Mouse (Mus musculus) E14TG2a.4 (cell line): Measurements from ENCODE around the gene 4430402I18Rik.

Experiments used
- H3K27me3 ChIP-seq: 2 replicates; pipeline ENCODE4 v1.6.1; 2014; ENCODE audit warnings: low read length, control low read depth; ENCODE audit not compliant: insufficient read depth
- H3K36me3 ChIP-seq: 2 replicates; pipeline ENCODE4 v1.6.1; 2014; ENCODE audit warnings: low read length, control low read depth; ENCODE audit not compliant: insufficient read depth
- H3K4me1 ChIP-seq: replicated peaks from 2 replicates; pipeline ENCODE4 v1.6.1; 2014; ENCODE audit warnings: low read depth, low read length, control low read depth
- H3K4me3 ChIP-seq: replicated peaks from 2 replicates; pipeline ENCODE4 v1.5.1; 2014; ENCODE audit warnings: mild to moderate bottlenecking, low read length
- H3K9me3 ChIP-seq: 2 replicates; pipeline ENCODE4 v1.6.1; 2014; ENCODE audit warnings: low read length, control low read depth
- CTCF ChIP-seq: conservative IDR thresholded peaks from 2 replicates; pipeline ENCODE4 v1.5.1; 2014; ENCODE audit warnings: low read length
- NANOG ChIP-seq: IDR thresholded peaks from 2 replicates; pipeline ENCODE4 v1.6.1; 2014; ENCODE audit warnings: borderline replicate concordance, low read length, mixed read lengths
- POU5F1 ChIP-seq: IDR thresholded peaks from 2 replicates; pipeline ENCODE4 v1.6.1; 2014; ENCODE audit warnings: low read length, borderline replicate concordance

Gene 4430402I18Rik

GRCm38 (mm10) chr19:28989515-28989914, 21.9 kb upstream of the 4430402I18Rik start:
- Histone ChIP-seq H3K4me1 (peaks cover 32% of the 10 kb centered on the region), H3K4me3 (peak overlapping the region; percentile 95), H3K36me3 (peaks cover 20% of the 10 kb centered on the region), H3K27me3 (no peaks in the 10 kb centered on the region; the same call in 1 of the 2 replicates), H3K9me3 (no peaks in the 10 kb centered on the region; the same call in 1 of the 2 replicates)
- no peak for TF ChIP-seq NANOG
- no peak for TF ChIP-seq POU5F1
- no peak for TF ChIP-seq CTCF

DNA sequence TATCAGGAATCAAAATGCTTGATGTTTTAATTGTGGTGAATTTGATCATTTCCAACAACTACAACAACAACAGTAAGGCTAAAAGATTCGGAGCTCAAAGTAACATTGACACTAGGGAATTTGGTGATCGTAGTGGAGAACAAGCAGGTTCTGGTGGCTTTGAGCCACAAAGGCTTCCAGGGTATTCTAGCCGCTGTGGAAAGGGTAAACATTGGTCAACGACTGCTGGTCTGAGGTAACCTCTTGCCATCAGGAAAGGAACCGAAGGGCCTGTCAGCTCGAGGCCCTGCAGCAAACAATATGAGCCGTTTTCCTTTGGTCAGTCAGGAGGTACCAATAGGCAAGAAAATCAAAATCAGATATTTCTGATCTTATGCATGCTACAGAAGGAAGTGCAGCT, 15.0 kb upstream of the 4430402I18Rik start:
- peaks cover 11% of the 10 kb centered on the region for H3K9me3 ChIP-seq

GRCm38 (mm10) chr19:28974862-28975611, 7.4 kb upstream of the 4430402I18Rik start:
- H3K4me3 ChIP-seq = peak overlapping the region; percentile 75

More for the DNA sequence above, 15.0 kb upstream of the 4430402I18Rik start:
- TF ChIP-seq CTCF (no peak), POU5F1 (no peak), NANOG (no peak)
- Histone ChIP-seq H3K36me3 (no peaks in the 10 kb centered on the region), H3K4me3 (no peak overlapping the region), H3K4me1 (no peaks in the 10 kb centered on the region), H3K27me3 (no peaks in the 10 kb centered on the region; the same call in 1 of the 2 replicates)

DNA sequence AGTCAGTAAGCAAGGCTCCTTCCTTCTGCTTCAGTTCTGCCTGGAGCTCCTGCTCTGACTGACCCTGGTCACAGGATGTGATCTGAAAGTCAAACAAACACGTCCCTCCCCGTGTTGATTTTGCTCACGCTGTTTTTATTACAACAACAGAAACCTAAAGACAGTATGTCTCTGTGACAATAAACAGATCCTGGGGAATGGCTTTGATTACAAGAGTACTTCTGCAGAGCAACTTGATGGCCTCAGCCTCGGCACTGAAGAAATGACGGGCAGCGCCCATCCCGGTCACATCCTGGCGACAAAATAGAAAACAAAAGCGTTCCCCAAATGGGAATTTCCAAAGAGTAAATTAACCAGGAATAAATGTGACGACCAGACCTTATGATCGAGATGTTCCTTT, 2.7 kb upstream of the 4430402I18Rik start:
- H3K4me1 ChIP-seq = peaks cover 26% of the 10 kb centered on the region
- peaks cover 28% of the 10 kb centered on the region for H3K27me3 ChIP-seq
- H3K36me3 ChIP-seq = no peaks in the 10 kb centered on the region
- H3K4me3 ChIP-seq = no peak overlapping the region
- no peak for TF ChIP-seq CTCF
- TF ChIP-seq POU5F1 = no peak
- no peak for TF ChIP-seq NANOG
- no peaks in the 10 kb centered on the region for H3K9me3 ChIP-seq

More at GRCm38 (mm10) chr19:28974862-28975611, 7.4 kb upstream of the 4430402I18Rik start:
- H3K36me3 ChIP-seq = no peaks in the 10 kb centered on the region
- H3K4me1 ChIP-seq = peaks cover 13% of the 10 kb centered on the region
- H3K9me3 ChIP-seq = no peaks in the 10 kb centered on the region
- TF ChIP-seq CTCF (peak; percentile 56), NANOG (no peak)
- H3K27me3 ChIP-seq = peaks cover 18% of the 10 kb centered on the region

GRCm38 (mm10) chr19:28969231-28969630, 1.6 kb upstream of the 4430402I18Rik start:
- Histone ChIP-seq H3K9me3 (no peaks in the 10 kb centered on the region), H3K36me3 (no peaks in the 10 kb centered on the region), H3K4me3 (no peak overlapping the region), H3K27me3 (peaks cover 26% of the 10 kb centered on the region), H3K4me1 (peaks cover 23% of the 10 kb centered on the region)
- no peak for TF ChIP-seq POU5F1
- TF ChIP-seq CTCF = no peak
- TF ChIP-seq NANOG = no peak

- H3K9me3 ChIP-seq = no peaks in the 10 kb centered on the region
- H3K36me3 ChIP-seq = no peaks in the 10 kb centered on the region
- no peak overlapping the region for H3K4me3 ChIP-seq
- TF ChIP-seq CTCF = no peak
- no peak for TF ChIP-seq NANOG
- TF ChIP-seq POU5F1 = no peak
- peaks cover 23% of the 10 kb centered on the region for H3K4me1 ChIP-seq
- H3K27me3 ChIP-seq = peaks cover 22% of the 10 kb centered on the region
Measured at GRCm38 (mm10) chr19:28968178-28968577, 578 bp upstream of the 4430402I18Rik start.

- Histone ChIP-seq H3K9me3 (no peaks in the 10 kb centered on the region), H3K36me3 (no peaks in the 10 kb centered on the region), H3K4me3 (peak overlapping the region; percentile 90)
Measured at GRCm38 (mm10) chr19:28964552-28964903, 3.1 kb downstream of the 4430402I18Rik start.

GRCm38 (mm10) chr19:28963842-28964551, 3.6 kb downstream of the 4430402I18Rik start, which contains the start of gene Plpp6:
Plpp6 (plus strand) TSS chr19:28963953.
- no peaks in the 10 kb centered on the region for H3K36me3 ChIP-seq
- H3K9me3 ChIP-seq = no peaks in the 10 kb centered on the region
- TF ChIP-seq CTCF (no peak), POU5F1 (no peak), NANOG (no peak)
- peak within 1 kb of the TSS; percentile 90 for H3K4me3 ChIP-seq
- H3K27me3 ChIP-seq = peaks cover 28% of the 10 kb centered on the region
- H3K4me1 ChIP-seq = peaks cover 25% of the 10 kb centered on the region

More at GRCm38 (mm10) chr19:28964552-28964903, 3.1 kb downstream of the 4430402I18Rik start:
- H3K4me1 ChIP-seq = peaks cover 25% of the 10 kb centered on the region
- TF ChIP-seq POU5F1 = no peak
- TF ChIP-seq NANOG = no peak
- TF ChIP-seq CTCF = no peak
- H3K27me3 ChIP-seq = peaks cover 28% of the 10 kb centered on the region

- Histone ChIP-seq H3K4me1 (peaks cover 25% of the 10 kb centered on the region), H3K9me3 (no peaks in the 10 kb centered on the region), H3K27me3 (peaks cover 28% of the 10 kb centered on the region), H3K36me3 (no peaks in the 10 kb centered on the region), H3K4me3 (peak overlapping the region; percentile 90)
- TF ChIP-seq NANOG = no peak
- no peak for TF ChIP-seq POU5F1
- no peak for TF ChIP-seq CTCF
Measured at GRCm38 (mm10) chr19:28963513-28963841, 4.1 kb downstream of the 4430402I18Rik start.
